Mouse (Mus musculus) left cerebral cortex, adult 9 months (tissue): ENCODE data around the gene Snx21.

ENCODE experiments used
- DNase-seq, 2 experiments: peaks; one replicate each; pipeline ENCODE4 v3.0.0; 2022; ENCODE audit warnings: low spot score in 2 of 2

The Snx21 gene

DNA sequence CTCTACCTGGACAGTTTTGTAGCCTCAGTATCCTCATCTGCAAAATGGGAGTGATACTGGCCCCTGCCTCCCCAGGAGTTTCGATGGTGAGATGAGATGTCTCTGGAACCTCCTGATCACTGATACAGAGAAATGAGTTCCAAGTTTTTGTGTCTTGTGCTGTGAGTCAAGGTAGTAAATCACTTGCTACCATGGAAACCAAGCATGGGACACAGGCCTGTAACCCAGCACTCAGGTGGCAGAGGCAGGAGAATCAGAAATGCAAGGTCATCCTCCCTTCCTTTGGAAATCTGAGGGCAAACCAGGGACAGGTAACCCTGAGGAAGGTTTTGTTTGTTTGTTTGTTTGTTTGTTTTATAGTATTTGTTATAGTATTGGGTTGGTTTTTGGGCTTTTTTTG lies 43.5 kb downstream of the Snx21 start:
- DNase-seq: no peak

DNA sequence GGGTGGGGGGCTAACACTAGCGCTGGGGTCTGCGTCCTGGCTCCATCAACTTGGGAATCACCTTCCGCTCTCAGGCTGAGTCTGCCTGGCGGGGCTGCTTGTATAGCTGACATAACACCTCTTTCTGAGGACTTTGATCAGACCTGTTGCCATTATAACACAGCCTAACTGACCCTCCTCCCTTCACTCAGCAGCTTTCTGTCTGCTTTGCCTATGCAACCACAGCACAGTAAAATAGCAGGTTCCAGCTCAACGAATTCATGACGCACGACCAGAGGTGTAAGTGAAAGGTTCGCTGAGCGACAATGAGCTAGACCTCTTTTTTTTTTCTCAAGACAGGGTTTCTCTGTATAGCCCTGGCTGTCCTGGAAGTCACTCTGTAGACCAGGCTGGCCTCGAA lies 45.4 kb downstream of the Snx21 start:
- DNase-seq: no peak

GRCm38 (mm10) chr2:164832032-164832747 lies 46.6 kb downstream of the Snx21 start:
- no peak for DNase-seq

GRCm38 (mm10) chr2:164832748-164833301 lies 47.2 kb downstream of the Snx21 start, which contains the start of gene Ctsa:
Gene Ctsa (plus strand): TSS chr2:164832873.
- peak in 1 of 2 experiments; percentile 81 for DNase-seq

DNA sequence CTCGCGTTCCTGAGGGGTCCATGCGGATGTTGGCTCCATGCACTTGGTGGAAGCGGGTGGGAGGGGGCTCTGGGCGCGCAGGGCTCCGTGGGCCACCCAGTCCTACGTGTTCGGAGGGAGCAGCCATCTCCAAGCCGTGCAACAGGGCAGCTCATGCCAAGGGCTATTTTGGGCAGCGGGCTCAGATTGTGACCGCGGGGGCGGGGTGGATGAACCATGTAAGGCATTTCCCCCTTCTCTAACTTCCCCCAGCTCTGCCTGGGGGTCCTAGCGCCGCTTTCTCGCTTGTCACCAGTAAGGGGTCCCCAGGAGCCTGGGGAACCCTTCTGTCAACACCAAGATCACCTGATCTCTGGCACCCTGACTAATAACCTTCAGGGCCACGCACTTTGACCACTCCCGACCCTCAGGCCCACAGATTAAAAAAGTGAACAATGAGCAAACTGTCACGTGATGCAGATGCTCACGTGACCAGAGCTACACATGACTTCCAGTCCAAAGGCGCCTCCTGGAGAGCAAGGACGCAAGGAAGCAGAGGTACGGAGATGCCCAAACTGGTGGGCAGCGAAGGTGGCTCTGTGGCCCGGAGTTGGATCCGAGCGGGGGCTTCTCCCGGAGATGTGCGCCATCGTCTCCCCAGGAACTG lies 47.8 kb downstream of the Snx21 start, which contains the start of gene Neurl2:
Gene Neurl2, minus strand, starts transcription at position 143 of the 646 bp plus-strand sequence.
- DNase-seq: peak; percentile 83 to 95

DNA sequence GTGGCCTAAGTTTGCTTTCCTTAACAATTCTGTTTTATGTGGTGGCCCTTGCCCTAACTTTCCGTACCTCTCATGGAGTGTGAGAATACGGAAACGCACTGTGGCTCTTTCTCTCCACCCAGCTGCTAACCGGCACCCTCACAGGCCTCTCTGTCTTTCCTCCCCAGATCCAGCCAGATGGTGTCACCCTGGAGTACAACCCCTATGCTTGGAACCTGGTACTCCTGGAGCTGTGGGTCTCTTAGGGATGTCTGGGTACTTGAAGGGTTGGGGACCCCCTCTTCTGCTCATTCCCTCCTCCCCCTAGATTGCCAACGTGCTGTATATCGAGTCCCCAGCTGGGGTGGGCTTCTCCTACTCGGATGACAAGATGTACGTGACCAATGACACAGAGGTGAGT lies 48.9 kb downstream of the Snx21 start:
- DNase-seq: no peak

- no peak for DNase-seq
These were observed 49.5 kb downstream of the Snx21 start for GRCm38 (mm10) chr2:164835164-164835563.
